Mouse (Mus musculus): Measurements from ENCODE around the gene Lgi1. TPM values are rescaled to one million over a fixed set of nuclear protein-coding genes. Genes with fewer than 3 reads are reported as not detected.
A peak's percentile ranks its signal among the peaks of the same experiment; 100 is the strongest.

The Lgi1 gene
- polyA plus RNA-seq, 1 experiment from 2014 or later = 19.1 TPM

DNA sequence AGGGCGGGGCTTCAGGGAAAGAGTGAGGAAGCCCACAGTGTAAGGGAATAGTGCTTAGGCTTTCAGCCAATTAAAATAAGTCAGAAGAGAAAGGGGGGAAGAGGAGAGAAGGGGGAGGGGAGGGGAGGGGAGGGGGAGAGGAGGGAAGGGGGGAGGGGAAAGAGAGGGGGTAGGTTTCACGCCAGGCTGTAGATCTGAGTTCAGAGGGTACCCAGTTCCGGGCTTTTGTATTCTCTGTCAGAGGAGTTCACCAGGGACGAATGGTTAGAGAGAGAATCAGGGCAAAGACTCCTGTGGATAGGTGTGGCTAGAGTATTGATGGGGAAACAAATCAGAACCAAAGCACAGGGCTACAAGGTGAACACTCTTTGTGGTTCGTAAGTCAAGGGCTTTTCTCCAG, 27.8 kb upstream of the Lgi1 start:
- Histone ChIP-seq H3K27me3 (replicated peaks; ENCODE audit: control insufficient read depth, insufficient read depth, low read length) (no peaks in the 10 kb centered on the region), H3K36me3 (ENCODE audit: control insufficient read depth, insufficient read depth) (no peaks in the 10 kb centered on the region), H3K9me3 (ENCODE audit: control insufficient read depth, low read length) (no peaks in the 10 kb centered on the region), H3K9ac (replicated peaks; ENCODE audit: low read depth, low read length) (no peak overlapping the region), H3K27ac (ENCODE audit: low read length) (no peak overlapping the region), H3K4me2 (ENCODE audit: low read length) (no peak overlapping the region), H3K4me1 (replicated peaks; ENCODE audit: control insufficient read depth, insufficient read depth, low read length) (peaks cover 10% of the 10 kb centered on the region), H3K4me3 (replicated peaks; ENCODE audit: low read length) (no peak overlapping the region)
- no peak for ATAC-seq
- WGBS = 64% methylated on average over 5 of the region's 5 CpGs

GRCm38 (mm10) chr19:38237834-38238212, 26.5 kb upstream of the Lgi1 start:
- Histone ChIP-seq H3K27me3 (replicated peaks; ENCODE audit: control insufficient read depth, insufficient read depth, low read length) (no peaks in the 10 kb centered on the region), H3K27ac (ENCODE audit: low read length) (peak overlapping the region; percentile 72), H3K36me3 (ENCODE audit: control insufficient read depth, insufficient read depth) (no peaks in the 10 kb centered on the region), H3K4me1 (replicated peaks; ENCODE audit: control insufficient read depth, insufficient read depth, low read length) (peaks cover 10% of the 10 kb centered on the region), H3K9me3 (ENCODE audit: control insufficient read depth, low read length) (no peaks in the 10 kb centered on the region), H3K4me2 (ENCODE audit: low read length) (no peak overlapping the region), H3K9ac (replicated peaks; ENCODE audit: low read depth, low read length) (no peak overlapping the region), H3K4me3 (replicated peaks; ENCODE audit: low read length) (no peak overlapping the region)
- 67% methylated on average over 3 of the region's 3 CpGs for WGBS
- ATAC-seq = peak; percentile 49

DNA sequence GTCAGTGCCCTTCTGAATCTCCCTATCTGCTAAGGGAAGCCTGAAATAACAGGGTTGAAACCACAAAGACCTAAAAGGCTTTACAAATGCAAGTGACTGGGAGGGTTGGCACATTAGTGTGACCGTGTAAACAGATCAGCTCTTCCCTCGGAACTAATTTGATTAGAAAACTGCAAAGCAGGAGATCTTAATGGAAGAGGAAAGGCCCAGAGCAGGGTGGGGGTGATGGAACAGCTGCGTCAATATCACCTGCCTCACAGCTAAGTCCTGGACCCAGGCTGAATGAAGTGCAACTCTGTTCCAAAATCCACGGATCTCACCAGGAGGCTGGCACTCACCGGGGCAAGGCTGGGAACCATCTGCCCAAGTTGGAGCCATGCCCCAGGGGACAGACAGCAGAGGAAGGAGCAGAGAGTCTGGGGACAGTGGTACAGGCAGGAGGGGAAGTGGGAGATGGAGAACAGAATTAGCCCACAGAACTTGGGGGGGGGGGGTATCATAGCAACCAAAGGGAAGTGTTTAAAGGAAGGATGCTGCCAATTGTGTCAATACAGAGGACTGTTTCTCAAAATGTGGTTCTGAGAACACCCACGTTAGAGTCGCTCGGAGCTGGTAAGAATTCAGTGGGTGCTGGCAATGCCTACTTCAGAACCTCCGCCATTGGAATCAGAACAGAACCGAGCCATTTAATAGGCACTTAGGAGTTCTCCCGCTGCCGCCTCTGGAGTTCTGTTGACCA, 26.0 kb upstream of the Lgi1 start:
- no peak overlapping the region for H3K9ac ChIP-seq (replicated peaks; ENCODE audit: low read depth, low read length)
- WGBS = 56% methylated on average over 12 of the region's 12 CpGs

DNA sequence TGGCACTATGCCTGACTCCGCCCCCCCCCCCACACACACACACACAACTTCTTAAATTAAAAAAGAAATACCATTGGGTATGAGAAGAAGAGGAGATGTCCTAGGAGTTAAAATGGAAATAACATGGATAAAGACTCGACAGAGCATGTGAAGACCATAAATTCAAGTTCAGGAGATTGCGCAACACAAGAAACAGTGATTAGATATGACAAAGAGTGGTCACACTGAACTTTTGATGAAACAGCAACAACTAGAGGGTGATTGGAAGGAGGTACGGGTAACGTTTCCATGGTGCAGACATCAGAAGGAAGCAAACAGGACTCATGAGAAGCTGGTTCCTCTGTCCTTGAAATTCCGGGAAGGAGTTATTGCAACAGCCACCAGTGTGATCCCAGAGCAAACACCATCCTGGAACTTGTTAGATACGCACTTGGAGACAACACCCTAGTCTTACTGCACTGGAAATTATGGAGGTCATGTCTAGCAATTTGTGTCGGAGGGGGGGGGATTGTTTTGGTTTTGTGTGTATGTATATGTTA, 22.0 kb upstream of the Lgi1 start:
- Histone ChIP-seq H3K9me3 (ENCODE audit: control insufficient read depth, low read length) (no peaks in the 10 kb centered on the region), H3K4me3 (replicated peaks; ENCODE audit: low read length) (no peak overlapping the region), H3K36me3 (ENCODE audit: control insufficient read depth, insufficient read depth) (no peaks in the 10 kb centered on the region), H3K27me3 (replicated peaks; ENCODE audit: control insufficient read depth, insufficient read depth, low read length) (no peaks in the 10 kb centered on the region), H3K27ac (ENCODE audit: low read length) (no peak overlapping the region), H3K9ac (replicated peaks; ENCODE audit: low read depth, low read length) (no peak overlapping the region), H3K4me2 (ENCODE audit: low read length) (no peak overlapping the region), H3K4me1 (replicated peaks; ENCODE audit: control insufficient read depth, insufficient read depth, low read length) (peaks cover 30% of the 10 kb centered on the region)
- 95% methylated on average over 8 of the region's 8 CpGs for WGBS
- ATAC-seq = no peak

More for the DNA sequence above, 26.0 kb upstream of the Lgi1 start:
- Histone ChIP-seq H3K4me3 (replicated peaks; ENCODE audit: low read length) (no peak overlapping the region), H3K36me3 (ENCODE audit: control insufficient read depth, insufficient read depth) (no peaks in the 10 kb centered on the region), H3K27ac (ENCODE audit: low read length) (peak overlapping the region; percentile 72), H3K4me1 (replicated peaks; ENCODE audit: control insufficient read depth, insufficient read depth, low read length) (peaks cover 10% of the 10 kb centered on the region), H3K27me3 (replicated peaks; ENCODE audit: control insufficient read depth, insufficient read depth, low read length) (no peaks in the 10 kb centered on the region), H3K4me2 (ENCODE audit: low read length) (no peak overlapping the region; the same call in 1 of the 2 replicates), H3K9me3 (ENCODE audit: control insufficient read depth, low read length) (no peaks in the 10 kb centered on the region)
- peak; percentile 93 for ATAC-seq

GRCm38 (mm10) chr19:38244748-38245147, 19.6 kb upstream of the Lgi1 start:
- Histone ChIP-seq H3K27ac (ENCODE audit: low read length) (peak overlapping the region; percentile 88), H3K4me2 (ENCODE audit: low read length) (peak overlapping the region; percentile 16)
- 50% methylated on average over 8 of the region's 8 CpGs for WGBS

GRCm38 (mm10) chr19:38245361-38246176, 18.8 kb upstream of the Lgi1 start:
- Histone ChIP-seq H3K4me1 (replicated peaks; ENCODE audit: control insufficient read depth, insufficient read depth, low read length) (peaks cover 21% of the 10 kb centered on the region), H3K4me3 (replicated peaks; ENCODE audit: low read length) (no peak overlapping the region), H3K9ac (replicated peaks; ENCODE audit: low read depth, low read length) (no peak overlapping the region), H3K9me3 (ENCODE audit: control insufficient read depth, low read length) (no peaks in the 10 kb centered on the region), H3K36me3 (ENCODE audit: control insufficient read depth, insufficient read depth) (no peaks in the 10 kb centered on the region), H3K27me3 (replicated peaks; ENCODE audit: control insufficient read depth, insufficient read depth, low read length) (no peaks in the 10 kb centered on the region), H3K4me2 (ENCODE audit: low read length) (peak overlapping the region; percentile 28), H3K27ac (ENCODE audit: low read length) (peak overlapping the region; percentile 88)
- 15% methylated on average over 10 of the region's 10 CpGs for WGBS
- peak; percentile 56 for ATAC-seq

More at GRCm38 (mm10) chr19:38244748-38245147, 19.6 kb upstream of the Lgi1 start:
- no peaks in the 10 kb centered on the region for H3K9me3 ChIP-seq (ENCODE audit: control insufficient read depth, low read length)
- no peak for ATAC-seq
- H3K9ac ChIP-seq (replicated peaks; ENCODE audit: low read depth, low read length) = no peak overlapping the region
- H3K27me3 ChIP-seq (replicated peaks; ENCODE audit: control insufficient read depth, insufficient read depth, low read length) = no peaks in the 10 kb centered on the region
- H3K36me3 ChIP-seq (ENCODE audit: control insufficient read depth, insufficient read depth) = no peaks in the 10 kb centered on the region
- H3K4me1 ChIP-seq (replicated peaks; ENCODE audit: control insufficient read depth, insufficient read depth, low read length) = peaks cover 21% of the 10 kb centered on the region
- H3K4me3 ChIP-seq (replicated peaks; ENCODE audit: low read length) = no peak overlapping the region

DNA sequence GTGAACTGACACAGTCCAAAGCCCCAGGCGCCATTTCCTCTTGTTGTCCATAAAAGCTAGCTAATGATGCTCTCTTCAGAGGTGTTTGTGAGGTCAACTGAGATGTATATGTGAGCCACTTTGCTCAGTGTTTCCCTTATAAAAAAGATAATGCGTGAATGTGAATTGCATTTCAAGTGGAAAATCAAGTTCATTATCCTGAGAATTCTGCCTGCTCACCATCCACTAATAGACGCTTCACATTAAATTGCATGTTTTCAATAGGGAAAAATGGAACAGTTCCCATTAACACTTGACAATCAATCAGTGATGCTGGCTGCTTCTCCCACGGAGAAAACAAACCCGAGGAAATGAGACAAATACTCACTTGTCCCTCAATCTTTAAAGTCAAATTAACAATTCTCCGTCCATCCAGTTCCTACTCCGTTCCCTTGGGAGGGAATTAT, 18.1 kb upstream of the Lgi1 start:
- Histone ChIP-seq H3K9me3 (ENCODE audit: control insufficient read depth, low read length) (no peaks in the 10 kb centered on the region), H3K36me3 (ENCODE audit: control insufficient read depth, insufficient read depth) (no peaks in the 10 kb centered on the region), H3K27me3 (replicated peaks; ENCODE audit: control insufficient read depth, insufficient read depth, low read length) (no peaks in the 10 kb centered on the region), H3K27ac (ENCODE audit: low read length) (peak overlapping the region; percentile 88), H3K4me3 (replicated peaks; ENCODE audit: low read length) (no peak overlapping the region), H3K4me2 (ENCODE audit: low read length) (peak overlapping the region; percentile 28), H3K4me1 (replicated peaks; ENCODE audit: control insufficient read depth, insufficient read depth, low read length) (peaks cover 21% of the 10 kb centered on the region), H3K9ac (replicated peaks; ENCODE audit: low read depth, low read length) (no peak overlapping the region)
- ATAC-seq = peak; percentile 66
- 6% methylated on average over 7 of the region's 7 CpGs for WGBS

DNA sequence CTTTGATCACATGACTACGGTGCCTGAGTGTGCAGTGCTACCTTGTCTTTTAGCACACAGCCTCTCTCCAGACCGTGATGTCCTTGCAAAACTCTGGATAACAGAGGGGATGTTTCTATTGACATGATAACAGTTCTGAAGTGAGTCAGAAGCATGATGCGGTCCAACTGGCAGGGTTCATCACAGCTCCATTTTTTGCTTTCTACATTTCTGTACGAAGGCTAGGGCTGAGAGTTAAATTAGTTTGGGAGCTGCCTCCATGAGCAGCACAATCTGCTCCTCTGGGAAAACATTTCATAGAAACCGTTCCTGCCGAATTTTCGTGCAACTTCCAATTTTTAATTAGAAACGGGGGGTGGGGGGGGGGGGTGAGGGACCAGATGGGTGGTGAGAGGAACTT, 14.7 kb upstream of the Lgi1 start:
- no peak overlapping the region for H3K4me3 ChIP-seq (replicated peaks; ENCODE audit: low read length)
- H3K9me3 ChIP-seq (ENCODE audit: control insufficient read depth, low read length) = no peaks in the 10 kb centered on the region
- peak; percentile 13; the same call in 1 of the 2 replicates for ATAC-seq
- no peak overlapping the region for H3K4me2 ChIP-seq (ENCODE audit: low read length)
- H3K27ac ChIP-seq (ENCODE audit: low read length) = no peak overlapping the region
- H3K4me1 ChIP-seq (replicated peaks; ENCODE audit: control insufficient read depth, insufficient read depth, low read length) = peaks cover 21% of the 10 kb centered on the region
- H3K27me3 ChIP-seq (replicated peaks; ENCODE audit: control insufficient read depth, insufficient read depth, low read length) = no peaks in the 10 kb centered on the region
- no peaks in the 10 kb centered on the region for H3K36me3 ChIP-seq (ENCODE audit: control insufficient read depth, insufficient read depth)
- no peak overlapping the region for H3K9ac ChIP-seq (replicated peaks; ENCODE audit: low read depth, low read length)
- WGBS = 64% methylated on average over 8 of the region's 8 CpGs

DNA sequence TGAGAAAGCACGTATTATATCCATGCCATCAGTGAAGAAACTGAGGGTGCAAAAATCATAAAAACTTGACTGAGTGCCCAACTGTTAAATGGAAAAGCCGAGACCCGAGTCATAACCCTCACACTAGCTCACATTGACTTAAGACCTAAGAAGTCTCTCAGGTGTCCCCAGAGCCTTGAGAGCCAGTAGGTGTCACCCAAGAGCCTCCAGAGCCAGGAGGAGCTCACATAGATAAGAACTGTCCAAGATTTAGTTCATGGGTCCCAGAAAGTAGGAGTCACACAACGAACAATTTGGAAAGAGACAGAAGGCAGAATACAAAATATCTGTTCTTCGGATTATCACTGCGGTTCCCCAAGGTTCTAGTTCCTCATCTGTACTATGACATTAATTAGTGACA, 10.5 kb upstream of the Lgi1 start:
- Histone ChIP-seq H3K36me3 (ENCODE audit: control insufficient read depth, insufficient read depth) (no peaks in the 10 kb centered on the region), H3K9ac (replicated peaks; ENCODE audit: low read depth, low read length) (no peak overlapping the region), H3K9me3 (ENCODE audit: control insufficient read depth, low read length) (no peaks in the 10 kb centered on the region), H3K4me3 (replicated peaks; ENCODE audit: low read length) (no peak overlapping the region), H3K4me1 (replicated peaks; ENCODE audit: control insufficient read depth, insufficient read depth, low read length) (0 out of 2 replicates have a peak, but pooled peaks cover 2% of the 10 kb centered on the region), H3K27ac (ENCODE audit: low read length) (no peak overlapping the region), H3K27me3 (replicated peaks; ENCODE audit: control insufficient read depth, insufficient read depth, low read length) (no peaks in the 10 kb centered on the region), H3K4me2 (ENCODE audit: low read length) (no peak overlapping the region)
- no peak for ATAC-seq
- WGBS = 65% methylated on average over 6 of the region's 6 CpGs

Measured in forebrain, embryonic 16.5 days (tissue).